Mouse (Mus musculus) liver, embryonic 11.5 days (tissue): ENCODE measurements around the gene Gm2056. TPM values are rescaled to one million over a fixed set of nuclear protein-coding genes. Genes with fewer than 3 reads are reported as not detected.
"Not testable (repeated sequence)": the region's sequence is repeated elsewhere in the genome, so short reads cannot be mapped to it uniquely, and the experiment has no call there.

Source experiments
- ATAC-seq: fragments of 200-750 bp; cut with Nextera tagmentation; replicated peaks from 2 replicates; pipeline ENCODE4 v1.8.0; 2017; ENCODE audit warnings: moderate number of reproducible peaks, mild to moderate bottlenecking, moderate TSS enrichment, moderate library complexity; ENCODE audit not compliant: low FRiP score
- DNase-seq: peaks from one replicate; pipeline ENCODE4 v3.0.0-alpha.2; 2017; ENCODE audit warnings: low spot score
- H3K27ac ChIP-seq: fragments of 300-500 bp; sonication (generic); 2 replicates; pipeline ENCODE4 v1.5.1; 2014; ENCODE audit warnings: mild to moderate bottlenecking, low read depth, low read length, control low read depth
- H3K27me3 ChIP-seq: fragments of 300-500 bp; sonication (generic); replicated peaks from 2 replicates; pipeline ENCODE4 v1.6.1; 2014; ENCODE audit warnings: low read length, mixed read lengths; ENCODE audit not compliant: control insufficient read depth, insufficient read depth
- H3K36me3 ChIP-seq: fragments of 300-500 bp; sonication (generic); 2 replicates; pipeline ENCODE4 v1.6.1; 2014; ENCODE audit warnings: mild to moderate bottlenecking, low read length, moderate library complexity, mixed read lengths; ENCODE audit not compliant: control insufficient read depth, insufficient read depth
- H3K4me1 ChIP-seq: fragments of 300-500 bp; sonication (generic); replicated peaks from 2 replicates; pipeline ENCODE4 v1.6.1; 2014; ENCODE audit warnings: low read length, mixed read lengths; ENCODE audit not compliant: control insufficient read depth, insufficient read depth
- H3K4me2 ChIP-seq: fragments of 300-500 bp; sonication (generic); 2 replicates; pipeline ENCODE4 v1.6.1; 2014; ENCODE audit warnings: mild to moderate bottlenecking, control low read depth, moderate library complexity
- H3K4me3 ChIP-seq: fragments of 300-500 bp; sonication (generic); 2 replicates; pipeline ENCODE4 v1.5.1; 2014; ENCODE audit warnings: low read depth, low read length, control low read depth
- H3K9ac ChIP-seq: fragments of 300-500 bp; sonication (generic); 2 replicates; pipeline ENCODE4 v1.6.1; 2014; ENCODE audit warnings: low read depth, low read length, control low read depth
- H3K9me3 ChIP-seq: fragments of 300-500 bp; sonication (generic); 2 replicates; pipeline ENCODE4 v1.6.1; 2016; ENCODE audit warnings: low read length, inconsistent platforms, mixed read lengths; ENCODE audit not compliant: control insufficient read depth
- WGBS: fragments of 180-500 bp; shearing (Covaris S2); extraction: QIAGEN DNeasy Blood & Tissue Kit; methylation state at CpG from one replicate; pipeline ENCODE4 v1.1.7; 2014; 5-methylcytosine and 5-hydroxymethylcytosine counted together
- polyA plus RNA-seq: library from polyadenylated mRNA; unstranded; fragments of >200 nt; fragmentation: Nextera tagmentation; extraction: Ambion mirVana; gene quantifications from 2 replicates; pipeline ENCODE4 v1.2.1, GENCODE M21; 2014

Gene Gm2056
- not detected in 2 replicates for polyA plus RNA-seq

GRCm38 (mm10) chr12:88026704-88027103, at the start of gene Gm2056:
Gene Gm2056 (plus strand): TSS chr12:88027004.
- H3K4me3 ChIP-seq, ATAC-seq: not testable (repeated sequence)

GRCm38 (mm10) chr12:87984000-87984399, 42.8 kb upstream of the Gm2056 start:
- not testable (repeated sequence) for DNase-seq, H3K9me3 ChIP-seq, H3K4me2 ChIP-seq

More at GRCm38 (mm10) chr12:88026704-88027103, at the start of gene Gm2056:
- not testable (repeated sequence) for H3K4me2 ChIP-seq, H3K27me3 ChIP-seq, DNase-seq, H3K9ac ChIP-seq, H3K27ac ChIP-seq, H3K9me3 ChIP-seq, H3K36me3 ChIP-seq, H3K4me1 ChIP-seq
- 44% methylated on average over 1 of the region's 1 CpGs for WGBS

GRCm38 (mm10) chr12:88004118-88004517, 22.7 kb upstream of the Gm2056 start:
- not testable (repeated sequence) for H3K4me3 ChIP-seq, ATAC-seq, DNase-seq, H3K9me3 ChIP-seq, H3K27ac ChIP-seq, H3K36me3 ChIP-seq, H3K27me3 ChIP-seq, H3K4me1 ChIP-seq, H3K9ac ChIP-seq, H3K4me2 ChIP-seq
- 67% methylated on average over 3 of the region's 3 CpGs for whole genome bisulfite sequencing

More at GRCm38 (mm10) chr12:87984000-87984399, 42.8 kb upstream of the Gm2056 start:
- not testable (repeated sequence) for ATAC-seq, H3K36me3 ChIP-seq, H3K27me3 ChIP-seq, H3K9ac ChIP-seq, H3K27ac ChIP-seq, H3K4me1 ChIP-seq, H3K4me3 ChIP-seq

GRCm38 (mm10) chr12:88011548-88011947, 15.3 kb upstream of the Gm2056 start, which contains the start of gene Gm2075:
Gene Gm2075 (plus strand): TSS chr12:88011848.
- WGBS, result no CpG with 5 or more reads among the region's 1 CpGs
- H3K9ac ChIP-seq, H3K9me3 ChIP-seq, ATAC-seq, DNase-seq, H3K4me1 ChIP-seq, H3K36me3 ChIP-seq, H3K4me3 ChIP-seq, H3K4me2 ChIP-seq, H3K27ac ChIP-seq, H3K27me3 ChIP-seq: not testable (repeated sequence)

GRCm38 (mm10) chr12:88018671-88019070, 8.1 kb upstream of the Gm2056 start, which contains the start of gene Gm6803:
Gene Gm6803 (minus strand): TSS chr12:88018771.
- not testable (repeated sequence) for H3K27me3 ChIP-seq, H3K4me3 ChIP-seq, H3K36me3 ChIP-seq, DNase-seq, H3K9me3 ChIP-seq, H3K4me2 ChIP-seq, H3K27ac ChIP-seq, H3K9ac ChIP-seq, ATAC-seq, H3K4me1 ChIP-seq
- WGBS, result 69% methylated on average over 2 of the region's 2 CpGs

- not testable (repeated sequence) for H3K4me2 ChIP-seq, H3K36me3 ChIP-seq, H3K4me1 ChIP-seq, ATAC-seq, H3K27me3 ChIP-seq, H3K9ac ChIP-seq, H3K9me3 ChIP-seq, H3K4me3 ChIP-seq, H3K27ac ChIP-seq, DNase-seq
- WGBS, result 89% methylated on average over 5 of the region's 5 CpGs
These were observed 5.4 kb downstream of the Gm2056 start for GRCm38 (mm10) chr12:88032250-88032649.

- not testable (repeated sequence) for H3K9me3 ChIP-seq, H3K27ac ChIP-seq, H3K4me1 ChIP-seq, H3K9ac ChIP-seq, ATAC-seq, H3K27me3 ChIP-seq, DNase-seq, H3K4me3 ChIP-seq, H3K4me2 ChIP-seq, H3K36me3 ChIP-seq
These were observed 12.3 kb downstream of the Gm2056 start for GRCm38 (mm10) chr12:88039062-88039461.

- H3K4me3 ChIP-seq, H3K4me2 ChIP-seq, H3K27ac ChIP-seq, H3K9ac ChIP-seq, ATAC-seq, H3K9me3 ChIP-seq, H3K27me3 ChIP-seq, DNase-seq, H3K4me1 ChIP-seq, H3K36me3 ChIP-seq: not testable (repeated sequence)
- WGBS, result 92% methylated on average over 1 of the region's 1 CpGs
These were observed 12.9 kb downstream of the Gm2056 start for GRCm38 (mm10) chr12:88039703-88040102.

GRCm38 (mm10) chr12:88045226-88045625, 18.4 kb downstream of the Gm2056 start:
- H3K36me3 ChIP-seq, H3K9ac ChIP-seq: not testable (repeated sequence)

More at GRCm38 (mm10) chr12:88045226-88045625, 18.4 kb downstream of the Gm2056 start:
- H3K4me3 ChIP-seq, DNase-seq, ATAC-seq, H3K27ac ChIP-seq, H3K4me1 ChIP-seq, H3K9me3 ChIP-seq, H3K27me3 ChIP-seq, H3K4me2 ChIP-seq: not testable (repeated sequence)
- WGBS, result 56% methylated on average over 1 of the region's 1 CpGs
